Mouse (Mus musculus) cerebral cortex, adult 2 months (tissue): ENCODE data around the gene Pth2.

ENCODE experiments used
- WGBS: fragments of 180-500 bp; shearing (Covaris S2); methylation state at CpG from one replicate; pipeline ENCODE4 v1.1.7; 2018; 5-methylcytosine and 5-hydroxymethylcytosine counted together

The Pth2 gene

GRCm38 (mm10) chr7:45153586-45153985 lies 27.2 kb upstream of the Pth2 start:
- WGBS = 1% methylated on average over 5 of the region's 5 CpGs

DNA sequence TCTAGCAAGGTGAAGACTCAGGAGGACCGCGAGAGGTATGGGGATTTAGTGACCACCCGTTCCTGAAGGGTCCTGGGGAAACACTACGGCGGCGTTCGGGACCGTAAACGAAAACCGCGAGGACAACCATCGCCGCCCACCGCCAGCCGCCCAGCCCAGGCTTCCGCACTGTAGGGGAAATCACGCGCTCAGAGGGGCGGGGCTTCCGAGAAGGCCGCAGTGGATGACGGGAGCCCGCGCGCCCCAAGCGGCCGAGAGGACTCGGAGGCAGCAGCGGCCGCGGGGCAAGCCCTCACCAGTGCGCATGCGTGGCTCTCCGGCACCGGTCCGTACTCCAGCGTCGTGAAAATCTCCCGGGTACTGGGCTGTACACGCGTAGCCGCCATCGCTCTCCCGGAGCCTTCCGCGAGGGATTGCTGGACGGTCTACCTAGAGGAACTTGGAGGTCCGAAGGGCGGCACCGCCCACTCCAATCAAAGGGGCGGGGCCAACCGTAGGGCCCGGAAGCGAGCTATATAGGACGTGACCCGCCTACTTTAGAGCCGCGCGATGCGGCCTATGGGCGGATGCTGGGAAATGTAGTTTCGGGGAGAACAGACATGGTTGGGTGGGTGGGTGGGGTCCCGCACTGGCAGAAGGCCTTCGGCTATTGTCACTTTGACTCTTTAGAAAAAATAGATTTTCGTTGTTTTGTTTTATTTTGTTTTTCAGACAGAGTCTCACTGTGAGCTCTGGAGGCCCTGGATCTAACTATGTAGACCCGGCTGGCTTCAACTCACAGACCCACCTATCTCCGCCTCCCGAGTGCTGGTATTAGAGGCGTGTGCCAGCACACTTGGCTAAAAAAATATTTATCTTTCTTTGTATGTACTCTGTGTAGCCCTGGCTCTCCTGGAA lies 26.5 kb upstream of the Pth2 start, which contains the start of the genes Pih1d1 and Aldh16a1:
Gene Pih1d1, plus strand, starts transcription at position 208 of the 897 bp plus-strand sequence.
Gene Aldh16a1, minus strand, starts transcription at position 489 of the 897 bp plus-strand sequence.
- WGBS = 3% methylated on average over 69 of the region's 69 CpGs

DNA sequence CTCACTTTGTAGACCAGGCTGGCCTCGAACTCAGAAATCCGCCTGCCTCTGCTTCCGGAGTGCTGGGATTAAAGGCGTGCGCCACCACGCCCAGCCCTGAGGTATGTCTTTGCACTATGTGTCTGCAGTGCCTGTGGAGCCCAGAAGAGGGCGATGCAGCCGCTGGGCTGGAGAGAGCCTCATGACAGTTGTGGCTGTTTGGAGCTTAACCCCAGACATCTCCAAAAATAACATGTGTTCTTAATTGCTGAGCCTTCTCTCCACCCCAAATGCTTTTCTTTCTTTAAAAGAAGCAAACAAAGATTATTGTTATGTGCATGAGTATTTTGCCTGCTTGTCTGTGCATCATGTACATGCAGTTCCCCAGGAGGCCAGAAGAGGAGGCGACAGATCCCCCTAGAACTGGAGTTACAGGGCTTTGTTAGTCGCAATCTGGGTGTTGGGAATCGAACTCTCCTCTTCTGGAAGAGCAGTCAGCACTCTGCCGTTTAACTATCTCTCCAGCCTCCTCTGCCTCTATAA lies 25.7 kb upstream of the Pth2 start:
- 73% methylated on average over 12 of the region's 12 CpGs for WGBS

- 85% methylated on average over 9 of the region's 9 CpGs for WGBS
Measured at GRCm38 (mm10) chr7:45155590-45155989, 25.2 kb upstream of the Pth2 start.

DNA sequence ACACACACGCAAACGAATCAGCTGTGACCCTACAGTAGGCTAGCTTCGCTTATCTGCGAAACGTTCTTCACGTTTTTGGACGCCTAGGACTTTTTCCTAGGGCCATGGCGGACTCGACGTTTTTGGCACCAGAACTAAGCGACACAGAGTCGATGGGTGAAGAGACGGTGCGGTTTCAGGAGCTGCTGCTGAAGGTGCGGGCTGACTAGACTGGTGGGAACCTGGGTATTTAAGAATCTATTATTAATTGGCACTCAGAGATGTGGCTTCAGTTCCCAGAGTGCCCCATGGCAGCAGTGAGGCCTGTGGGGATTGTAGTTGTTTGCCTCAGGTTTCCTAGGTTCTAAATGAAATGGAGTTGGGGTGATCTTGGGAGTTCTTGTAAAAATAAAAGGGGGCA lies 24.6 kb upstream of the Pth2 start:
- 93% methylated on average over 15 of the region's 15 CpGs for WGBS

- 56% methylated on average over 14 of the region's 14 CpGs for WGBS
Measured at GRCm38 (mm10) chr7:45157459-45157858, 23.3 kb upstream of the Pth2 start.

GRCm38 (mm10) chr7:45158991-45159390 lies 21.8 kb upstream of the Pth2 start:
- 95% methylated on average over 6 of the region's 6 CpGs for WGBS

GRCm38 (mm10) chr7:45160316-45160800 lies 20.4 kb upstream of the Pth2 start:
- 96% methylated on average over 6 of the region's 6 CpGs for WGBS

DNA sequence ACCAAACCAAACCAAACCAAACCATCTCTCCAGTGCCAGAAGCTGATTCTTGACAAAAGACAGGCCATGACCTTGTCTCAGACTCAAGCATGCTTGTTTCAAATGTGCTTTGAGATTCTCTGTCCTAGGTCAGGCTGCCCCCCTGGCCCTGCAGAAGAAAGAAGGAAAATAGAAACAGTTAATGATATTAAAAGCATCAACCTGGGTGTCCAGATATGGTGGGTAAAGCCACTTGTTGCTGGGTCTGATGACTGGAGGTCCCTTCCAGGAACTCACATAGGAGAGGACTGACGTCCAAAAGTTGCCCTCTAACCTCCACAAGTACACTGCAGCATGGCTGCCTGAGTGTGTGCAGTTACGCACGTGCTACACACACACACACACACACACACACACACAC lies 19.9 kb upstream of the Pth2 start:
- 90% methylated on average over 3 of the region's 3 CpGs for WGBS

DNA sequence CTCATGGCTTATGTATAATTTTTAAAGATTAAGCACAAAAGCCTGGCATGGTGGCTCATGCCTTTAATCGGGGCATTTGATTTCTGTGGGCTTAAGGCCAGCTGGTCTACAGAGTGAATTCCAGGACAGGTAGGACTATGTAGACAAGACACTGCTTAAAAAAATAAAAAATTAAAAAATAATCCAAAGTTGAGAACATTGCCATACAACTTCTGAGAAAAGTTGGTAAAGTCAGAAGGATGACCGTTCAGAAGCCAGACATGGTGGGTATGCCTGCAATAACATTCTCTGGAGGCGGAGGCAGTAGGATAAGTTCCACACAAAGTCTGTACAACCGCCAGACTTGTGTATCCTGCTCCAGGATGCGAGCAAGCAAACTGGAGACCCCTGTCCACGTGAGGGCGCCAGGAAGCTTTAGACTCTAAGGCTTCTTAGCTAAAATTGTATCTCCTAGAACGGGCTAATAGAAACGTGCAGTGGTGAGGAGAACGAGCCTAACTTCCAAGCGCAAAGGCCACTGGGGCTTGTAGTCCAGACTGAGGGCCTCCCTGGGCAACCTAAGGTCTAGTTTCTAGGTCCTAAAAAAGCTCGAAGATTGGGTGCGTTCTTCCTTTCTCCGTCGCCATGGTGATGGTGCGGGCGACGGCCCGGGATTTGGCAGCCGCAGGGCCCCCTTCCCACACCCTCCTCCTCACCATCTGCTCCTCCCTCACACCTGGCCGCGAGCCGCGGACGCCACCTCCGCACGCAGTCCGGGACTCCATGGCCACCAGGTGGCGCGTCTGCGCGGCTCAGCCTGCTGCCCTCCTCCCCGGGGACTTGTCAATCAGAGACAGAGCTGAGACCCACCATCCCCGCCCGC lies 19.0 kb upstream of the Pth2 start:
- 3% methylated on average over 35 of the region's 35 CpGs for WGBS

DNA sequence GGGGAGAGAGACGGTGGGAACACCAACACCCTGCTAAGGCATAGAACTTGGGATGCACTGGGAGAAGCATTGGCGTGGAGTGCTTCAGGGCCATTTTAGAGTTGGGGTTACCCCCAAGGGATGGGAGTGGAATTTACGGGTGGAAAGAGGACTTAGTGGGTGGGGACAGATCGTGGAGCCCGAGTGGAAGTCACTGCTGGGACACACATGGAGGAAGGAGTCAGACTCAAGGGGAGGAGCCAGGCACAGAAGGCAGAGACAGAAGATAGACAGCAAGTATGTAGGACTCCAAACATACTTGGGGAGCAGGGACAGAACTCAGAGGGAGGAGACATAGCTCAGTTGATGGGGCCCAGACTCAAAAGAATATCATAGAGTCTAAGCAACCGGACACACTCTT lies 18.2 kb upstream of the Pth2 start:
- WGBS = 14% methylated on average over 6 of the region's 6 CpGs

DNA sequence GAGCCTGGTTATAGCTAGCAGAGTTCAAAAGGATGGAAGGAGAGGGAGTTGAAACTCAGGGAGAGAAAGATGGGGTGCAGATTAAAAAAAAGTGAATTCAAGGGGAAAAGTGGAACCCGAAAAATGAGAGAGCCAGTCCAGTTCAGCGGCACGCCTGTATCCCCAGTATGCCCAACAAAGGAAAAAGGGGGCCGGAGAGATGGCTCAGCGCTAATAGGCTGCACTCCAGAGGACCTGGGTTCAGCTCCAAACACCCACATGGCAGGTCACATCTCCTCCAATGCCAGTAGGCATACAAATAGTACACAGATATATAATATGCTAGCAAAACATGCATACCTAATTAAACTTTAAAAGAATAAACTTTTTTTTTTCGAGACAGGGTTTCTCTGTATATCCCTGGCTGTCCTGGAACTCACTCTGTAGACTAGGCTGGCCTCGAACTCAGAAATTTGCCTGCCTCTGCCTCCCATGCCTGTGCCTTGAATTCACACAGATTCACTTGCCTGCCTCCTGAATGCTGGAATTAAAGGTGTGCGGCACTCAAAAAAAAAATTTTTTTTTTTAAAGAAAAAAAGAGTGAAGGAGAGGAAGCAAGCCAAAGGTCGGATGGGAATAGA lies 17.7 kb upstream of the Pth2 start:
- WGBS = 65% methylated on average over 9 of the region's 9 CpGs

DNA sequence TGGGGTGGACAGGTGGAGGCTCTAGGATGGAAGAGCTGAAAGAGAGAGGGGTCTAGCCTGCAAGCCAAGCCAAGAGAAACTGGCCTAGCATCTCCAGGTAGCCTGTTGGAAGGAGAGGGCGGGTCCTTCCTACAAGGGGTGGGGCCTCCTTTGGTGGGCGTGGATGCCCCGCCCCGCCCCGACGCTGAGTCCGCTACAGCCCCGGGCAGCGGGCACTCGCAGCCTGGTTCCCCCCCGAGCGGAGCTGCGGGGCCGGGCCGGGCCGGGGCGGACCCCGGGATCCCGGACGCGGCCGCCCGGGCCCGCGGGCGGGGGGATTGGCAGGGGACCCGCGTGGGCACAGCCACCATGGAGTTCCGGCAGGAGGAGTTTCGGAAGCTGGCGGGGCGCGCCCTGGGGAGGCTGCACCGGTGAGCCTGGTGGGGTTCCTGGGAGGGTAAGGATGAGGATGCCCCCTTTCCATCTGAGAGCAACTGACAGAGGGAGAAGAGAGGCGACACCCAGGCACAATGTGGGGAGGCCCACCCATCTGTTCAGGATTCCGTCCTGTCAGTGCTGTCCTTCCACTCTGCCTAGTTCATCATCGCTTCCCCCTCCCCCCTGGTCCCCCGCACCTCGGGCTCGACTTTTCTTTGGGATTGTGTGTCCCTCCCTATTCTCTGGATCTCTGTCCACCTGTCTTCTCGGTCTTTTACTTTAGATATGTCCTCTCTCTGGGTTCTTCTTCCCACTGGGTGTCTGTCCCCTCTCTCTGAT lies 16.9 kb upstream of the Pth2 start, which contains the start of gene Slc17a7:
Gene Slc17a7, plus strand, starts transcription at position 215 of the 756 bp plus-strand sequence.
- 3% methylated on average over 41 of the region's 41 CpGs for whole genome bisulfite sequencing

GRCm38 (mm10) chr7:45164833-45165232 lies 16.0 kb upstream of the Pth2 start:
- 41% methylated on average over 5 of the region's 5 CpGs for WGBS

- 40% methylated on average over 11 of the region's 11 CpGs for WGBS
Measured at GRCm38 (mm10) chr7:45165701-45166100, 15.1 kb upstream of the Pth2 start.

DNA sequence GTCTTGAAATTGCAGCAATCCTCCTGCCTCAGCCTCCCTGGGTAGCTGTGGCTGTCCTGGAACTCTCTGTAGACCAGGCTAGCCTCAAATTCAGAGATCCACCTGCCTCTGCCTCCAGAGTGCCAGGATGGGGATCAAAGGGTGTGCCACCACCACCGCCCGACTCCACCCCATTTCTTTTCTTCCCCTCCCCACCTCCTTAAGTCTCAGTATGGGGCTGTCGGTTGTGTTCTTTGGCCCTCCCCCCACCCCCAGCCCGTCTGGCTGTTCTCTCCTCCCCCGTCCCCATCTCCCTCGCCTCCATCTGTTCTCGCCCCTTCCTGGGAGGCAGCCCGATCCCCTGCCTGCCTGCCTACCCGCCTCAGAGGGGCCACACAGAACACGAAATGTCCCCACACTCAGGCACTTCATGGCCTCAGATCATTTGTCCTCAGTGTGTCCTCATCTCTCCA lies 13.8 kb upstream of the Pth2 start:
- 18% methylated on average over 10 of the region's 10 CpGs for WGBS

DNA sequence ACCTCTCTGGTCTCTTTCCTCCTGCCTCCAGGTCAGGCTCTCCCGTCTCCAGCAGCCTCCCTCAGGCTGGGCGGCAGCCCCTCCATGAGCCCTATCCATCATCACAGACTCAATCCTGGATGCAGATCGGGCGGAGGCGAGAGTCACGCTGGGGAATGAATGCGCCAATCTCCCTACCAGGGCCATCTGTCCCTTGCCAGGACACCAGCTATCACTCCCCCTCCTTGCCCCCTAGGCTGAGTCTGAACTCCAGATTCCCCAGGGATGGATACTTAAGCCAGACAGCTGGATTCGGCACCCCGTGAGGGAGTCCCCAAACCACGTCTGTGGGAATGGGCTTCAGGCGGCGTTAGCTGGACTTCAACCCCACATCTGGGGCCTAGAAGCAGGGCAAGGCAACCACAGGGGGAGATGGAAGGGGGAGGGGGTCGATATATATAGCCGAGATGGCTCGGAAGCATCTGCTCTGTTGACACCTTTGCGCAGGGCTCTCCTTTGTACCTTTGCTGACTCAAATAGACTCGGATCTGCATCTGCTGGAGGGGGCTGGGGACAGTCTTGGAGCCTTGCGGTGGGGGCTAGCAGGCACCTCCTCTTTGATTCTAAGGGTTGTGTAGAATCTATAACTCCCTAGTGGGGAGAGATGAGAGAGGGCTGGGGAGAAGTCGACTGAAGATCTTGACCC lies 12.9 kb upstream of the Pth2 start:
- 6% methylated on average over 19 of the region's 19 CpGs for WGBS

DNA sequence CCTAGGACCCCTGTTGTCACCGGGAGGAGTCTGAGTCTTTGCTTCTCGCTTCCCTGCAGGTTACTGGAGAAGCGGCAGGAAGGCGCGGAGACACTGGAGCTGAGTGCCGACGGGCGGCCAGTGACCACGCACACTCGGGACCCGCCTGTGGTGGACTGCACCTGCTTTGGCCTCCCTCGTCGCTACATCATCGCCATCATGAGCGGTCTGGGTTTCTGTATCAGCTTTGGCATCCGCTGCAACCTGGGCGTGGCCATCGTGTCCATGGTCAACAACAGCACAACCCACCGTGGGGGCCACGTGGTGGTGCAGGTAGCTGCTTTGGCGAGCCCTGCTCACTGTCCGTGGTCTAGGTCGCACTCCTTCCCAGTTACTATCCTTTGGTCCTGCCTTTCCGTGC lies 12.1 kb upstream of the Pth2 start:
- WGBS = 7% methylated on average over 24 of the region's 24 CpGs

GRCm38 (mm10) chr7:45169495-45169894 lies 11.3 kb upstream of the Pth2 start:
- 73% methylated on average over 3 of the region's 3 CpGs for WGBS

DNA sequence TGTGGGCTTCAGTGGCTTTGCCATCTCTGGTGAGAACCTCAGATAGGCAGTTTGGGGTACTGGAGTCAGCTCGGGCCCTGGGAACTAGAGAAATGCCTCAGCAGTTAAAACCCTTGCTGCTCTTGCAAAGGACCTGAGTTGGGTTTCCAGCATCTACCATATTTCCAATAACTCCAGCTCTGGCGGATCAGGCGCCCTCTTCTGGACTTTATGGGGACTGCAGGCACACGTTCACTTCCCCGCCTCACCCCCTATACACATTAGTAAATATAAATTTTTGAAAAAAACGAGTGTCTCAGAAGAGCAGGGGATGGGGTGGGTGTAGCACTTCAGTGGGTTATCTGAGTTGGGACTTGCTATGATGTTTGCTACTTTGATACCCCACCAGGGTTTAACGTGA lies 7.8 kb upstream of the Pth2 start:
- 52% methylated on average over 7 of the region's 7 CpGs for WGBS
